Mouse (Mus musculus) embryonic facial prominence, embryonic 11.5 days (tissue): ENCODE measurements at regions not wholly inside any gene's neighbourhood (a gene's known extent, or its start where the extent isn't known, plus 50 kb on each side); places are given as distances from the start of the nearest gene placed in this dataset.

Experiments
- ATAC-seq: fragments of 200-750 bp; cut with Nextera tagmentation; replicated peaks from 2 replicates; pipeline ENCODE4 v1.8.0; 2017; ENCODE audit warnings: low read depth; ENCODE audit not compliant: insufficient number of reproducible peaks, low FRiP score, low TSS enrichment
- DNase-seq: peaks from one replicate; pipeline ENCODE4 v3.0.0-alpha.2; 2015; ENCODE audit warnings: low spot score
- H3K27ac ChIP-seq: fragments of 300-500 bp; sonication (generic); replicated peaks from 2 replicates; pipeline ENCODE4 v1.5.1; 2014; ENCODE audit warnings: mild to moderate bottlenecking, low read depth, low read length, control low read depth
- H3K27me3 ChIP-seq: fragments of 300-500 bp; sonication (generic); 2 replicates; pipeline ENCODE4 v1.6.1; 2014; ENCODE audit warnings: mild to moderate bottlenecking, low read length, moderate library complexity, mixed read lengths; ENCODE audit not compliant: control insufficient read depth, insufficient read depth
- H3K36me3 ChIP-seq: fragments of 300-500 bp; sonication (generic); replicated peaks from 2 replicates; pipeline ENCODE4 v1.6.1; 2014; ENCODE audit warnings: low read depth, mild to moderate bottlenecking, low read length, moderate library complexity, mixed read lengths; ENCODE audit not compliant: control insufficient read depth, insufficient read depth
- H3K4me1 ChIP-seq: fragments of 300-500 bp; sonication (generic); 2 replicates; pipeline ENCODE4 v1.6.1; 2014; ENCODE audit warnings: low read length, mixed read lengths; ENCODE audit not compliant: control insufficient read depth, insufficient read depth
- H3K4me2 ChIP-seq: fragments of 300-500 bp; sonication (generic); 2 replicates; pipeline ENCODE4 v1.6.1; 2014; ENCODE audit warnings: low read depth, mild to moderate bottlenecking, control low read depth, low read length, moderate library complexity
- H3K4me3 ChIP-seq: fragments of 300-500 bp; sonication (generic); 2 replicates; pipeline ENCODE4 v1.5.1; 2014; ENCODE audit warnings: low read depth, low read length, control low read depth
- H3K9ac ChIP-seq: fragments of 300-500 bp; sonication (generic); replicated peaks from 2 replicates; pipeline ENCODE4 v1.6.1; 2014; ENCODE audit warnings: mild to moderate bottlenecking, control low read depth, low read length
- H3K9me3 ChIP-seq: fragments of 300-500 bp; sonication (generic); replicated peaks from 2 replicates; pipeline ENCODE4 v1.6.1; 2016; ENCODE audit warnings: mild to moderate bottlenecking, low read length, inconsistent platforms, mixed read lengths; ENCODE audit not compliant: control insufficient read depth
- WGBS: fragments of 180-500 bp; shearing (Covaris S2); extraction: QIAGEN DNeasy Blood & Tissue Kit; methylation state at CpG from one replicate; pipeline ENCODE4 v1.1.7; 2014; 5-methylcytosine and 5-hydroxymethylcytosine counted together

DNA sequence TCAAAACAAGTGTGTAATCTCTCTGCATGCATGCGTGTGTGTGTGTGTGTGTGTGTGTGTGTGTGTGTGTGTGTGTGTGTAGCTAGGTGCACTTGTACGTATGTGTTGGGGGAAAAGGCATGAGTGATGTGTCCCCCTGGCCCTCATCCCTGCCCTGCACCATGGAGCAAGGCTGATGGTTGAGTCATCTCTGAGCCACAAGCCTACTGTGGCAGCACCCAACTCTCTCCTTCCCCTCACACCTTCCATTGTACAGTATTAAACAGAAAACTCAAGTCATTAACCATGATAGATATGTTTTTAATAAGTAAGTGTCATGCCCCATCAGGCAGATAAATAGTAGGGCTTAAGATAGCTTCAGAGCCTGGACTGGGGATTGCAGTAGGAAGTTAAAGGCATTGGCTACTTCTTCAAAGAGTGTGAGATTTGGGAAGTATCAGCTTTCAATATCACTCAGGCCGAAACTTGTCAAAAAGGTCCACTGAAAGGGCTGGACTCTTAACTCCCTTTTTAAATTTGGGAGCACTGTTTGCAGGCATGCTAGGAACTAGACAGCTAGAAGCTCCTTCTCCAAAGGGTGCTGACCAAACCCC lies 278.2 kb downstream of the Maf start:
- Histone ChIP-seq H3K4me2 (no peak overlapping the region), H3K9me3 (no peaks in the 10 kb centered on the region), H3K4me3 (no peak overlapping the region), H3K36me3 (no peaks in the 10 kb centered on the region), H3K27ac (no peak overlapping the region), H3K9ac (no peak overlapping the region), H3K27me3 (no peaks in the 10 kb centered on the region), H3K4me1 (no peaks in the 10 kb centered on the region)
- DNase-seq, result no peak
- no peak for ATAC-seq
- 79% methylated on average over 3 of the region's 3 CpGs for WGBS

- Histone ChIP-seq H3K36me3 (no peaks in the 10 kb centered on the region), H3K4me1 (no peaks in the 10 kb centered on the region), H3K9me3 (no peaks in the 10 kb centered on the region), H3K27me3 (no peaks in the 10 kb centered on the region), H3K4me3 (no peak overlapping the region), H3K4me2 (no peak overlapping the region), H3K27ac (no peak overlapping the region), H3K9ac (no peak overlapping the region)
- DNase-seq (no peak), ATAC-seq (no peak)
- 77% methylated on average over 15 of the region's 15 CpGs for WGBS
Measured at GRCm38 (mm10) chr8:115428528-115429290, 278.9 kb downstream of the Maf start.

GRCm38 (mm10) chr8:115428022-115428421 lies 279.6 kb downstream of the Maf start:
- H3K36me3 ChIP-seq, result no peaks in the 10 kb centered on the region
- 72% methylated on average over 2 of the region's 2 CpGs for WGBS
- no peaks in the 10 kb centered on the region for H3K4me1 ChIP-seq
- no peaks in the 10 kb centered on the region for H3K27me3 ChIP-seq
- ATAC-seq, result no peak
- no peak for DNase-seq
- H3K4me2 ChIP-seq, result no peak overlapping the region
- H3K9me3 ChIP-seq, result no peaks in the 10 kb centered on the region
- no peak overlapping the region for H3K9ac ChIP-seq
- H3K27ac ChIP-seq, result no peak overlapping the region
- no peak overlapping the region for H3K4me3 ChIP-seq

- no peak overlapping the region for H3K4me2 ChIP-seq
- 50% methylated on average over 3 of the region's 3 CpGs for WGBS
- H3K36me3 ChIP-seq, result no peaks in the 10 kb centered on the region
- H3K9ac ChIP-seq, result no peak overlapping the region
- ATAC-seq (no peak), DNase-seq (no peak)
- H3K27ac ChIP-seq, result no peak overlapping the region
- H3K9me3 ChIP-seq, result no peaks in the 10 kb centered on the region
- no peaks in the 10 kb centered on the region for H3K27me3 ChIP-seq
- no peaks in the 10 kb centered on the region for H3K4me1 ChIP-seq
- no peak overlapping the region for H3K4me3 ChIP-seq
Measured at GRCm38 (mm10) chr8:115427490-115427889, 280.1 kb downstream of the Maf start.

DNA sequence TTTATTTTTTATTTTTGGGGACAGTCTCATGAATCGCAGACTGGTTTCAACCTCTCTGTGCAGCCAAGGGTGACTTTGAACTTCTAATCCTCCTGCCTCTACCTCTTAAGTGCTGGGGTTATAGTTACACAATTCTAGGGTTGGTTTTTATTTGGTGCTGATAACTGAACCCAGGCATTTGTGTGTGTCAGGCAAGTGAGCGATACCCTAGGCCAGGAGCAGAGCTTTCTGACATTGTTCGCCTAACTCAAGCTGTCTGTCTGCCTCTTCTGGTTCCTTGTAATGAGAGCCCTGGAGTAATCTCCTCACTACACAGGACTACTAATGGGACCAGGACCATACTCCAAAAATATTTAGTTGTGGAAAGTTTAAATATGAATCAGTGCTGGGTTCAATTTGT lies 281.1 kb downstream of the Maf start:
- Histone ChIP-seq H3K4me1 (no peaks in the 10 kb centered on the region), H3K4me3 (no peak overlapping the region), H3K4me2 (no peak overlapping the region), H3K36me3 (no peaks in the 10 kb centered on the region), H3K9me3 (no peaks in the 10 kb centered on the region), H3K9ac (no peak overlapping the region), H3K27me3 (no peaks in the 10 kb centered on the region), H3K27ac (no peak overlapping the region)
- no peak for ATAC-seq
- 84% methylated on average over 3 of the region's 3 CpGs for WGBS
- no peak for DNase-seq

GRCm38 (mm10) chr8:115425360-115425759 lies 282.2 kb downstream of the Maf start:
- no peaks in the 10 kb centered on the region for H3K4me1 ChIP-seq
- no peak overlapping the region for H3K4me3 ChIP-seq
- no peaks in the 10 kb centered on the region for H3K27me3 ChIP-seq
- no peak overlapping the region for H3K27ac ChIP-seq
- ATAC-seq (no peak), DNase-seq (no peak)
- H3K36me3 ChIP-seq, result no peaks in the 10 kb centered on the region
- no peak overlapping the region for H3K9ac ChIP-seq
- WGBS, result 53% methylated on average over 2 of the region's 2 CpGs
- H3K4me2 ChIP-seq, result no peak overlapping the region
- no peaks in the 10 kb centered on the region for H3K9me3 ChIP-seq

DNA sequence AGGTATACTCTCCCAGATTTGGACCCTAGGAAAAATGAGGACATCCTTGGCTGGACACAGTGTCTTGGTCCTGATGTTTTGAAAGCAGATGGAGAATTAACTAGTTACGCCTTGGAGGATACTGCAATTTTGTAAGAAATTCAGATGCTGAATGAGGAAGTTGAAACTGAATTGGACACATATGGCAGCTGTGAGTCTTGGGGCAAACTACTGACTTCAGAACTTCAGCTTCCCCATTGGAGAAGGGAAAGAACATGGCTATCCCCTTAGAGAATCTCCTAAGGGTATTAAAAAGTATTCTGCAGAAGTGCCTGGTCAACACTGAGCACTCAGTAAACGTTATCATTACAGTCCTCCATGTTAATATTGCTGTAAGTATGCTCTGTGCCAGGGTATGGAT lies 283.9 kb downstream of the Maf start:
- H3K4me3 ChIP-seq, result no peak overlapping the region
- H3K27me3 ChIP-seq, result no peaks in the 10 kb centered on the region
- H3K4me2 ChIP-seq, result no peak overlapping the region
- 81% methylated on average over 2 of the region's 2 CpGs for WGBS
- H3K9me3 ChIP-seq, result no peaks in the 10 kb centered on the region
- DNase-seq, result no peak
- no peaks in the 10 kb centered on the region for H3K4me1 ChIP-seq
- no peak for ATAC-seq
- H3K27ac ChIP-seq, result no peak overlapping the region
- no peaks in the 10 kb centered on the region for H3K36me3 ChIP-seq
- no peak overlapping the region for H3K9ac ChIP-seq

DNA sequence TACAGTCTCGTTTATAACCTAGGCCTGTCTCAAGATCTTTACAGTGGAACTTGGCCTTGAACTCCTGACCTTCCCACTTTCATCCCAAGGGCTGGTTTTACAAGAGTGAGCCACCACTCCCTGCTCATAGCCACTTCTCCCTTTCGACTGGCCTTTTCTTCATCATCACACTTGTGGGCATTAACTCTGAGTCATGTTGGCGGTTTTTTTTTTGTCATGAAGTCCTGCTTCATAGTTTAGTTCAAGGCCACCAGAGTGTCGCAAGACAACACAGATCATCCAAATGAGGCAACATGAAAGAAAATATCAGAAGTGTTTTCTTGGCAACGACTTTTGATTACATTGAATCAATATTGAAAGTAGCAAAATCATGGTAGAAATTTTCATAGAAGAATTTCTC lies 284.5 kb downstream of the Maf start:
- Histone ChIP-seq H3K4me2 (no peak overlapping the region), H3K27ac (no peak overlapping the region), H3K36me3 (no peaks in the 10 kb centered on the region), H3K9me3 (no peaks in the 10 kb centered on the region), H3K27me3 (no peaks in the 10 kb centered on the region), H3K4me3 (no peak overlapping the region), H3K9ac (no peak overlapping the region), H3K4me1 (no peaks in the 10 kb centered on the region)
- DNase-seq (no peak), ATAC-seq (no peak)
- 89% methylated on average over 5 of the region's 5 CpGs for WGBS
